Mouse (Mus musculus): ENCODE data around the gene Lhfpl3. TPM values are rescaled to one million over a fixed set of nuclear protein-coding genes. Genes with fewer than 3 reads are reported as not detected.

Gene Lhfpl3
- polyA plus RNA-seq, 1 experiment = 0.64 TPM

DNA sequence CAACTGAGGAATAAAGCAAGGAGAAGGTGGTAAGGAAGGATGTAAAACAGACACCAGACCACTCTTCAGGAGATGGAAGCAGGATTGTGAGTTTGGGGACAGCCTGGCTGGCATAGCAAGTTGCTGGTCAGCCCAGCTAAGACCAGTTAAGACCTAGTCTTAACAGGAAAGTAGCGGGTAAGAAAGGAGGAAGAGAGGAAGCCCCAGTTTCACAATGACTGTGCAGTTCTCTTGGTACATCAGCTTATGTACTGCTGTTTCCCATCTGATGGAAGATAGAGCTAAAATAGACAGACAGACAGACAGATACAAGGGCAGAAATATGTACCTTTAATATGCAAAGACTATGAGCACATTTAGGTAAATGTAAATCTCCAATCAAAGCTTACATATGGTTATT, 171.3 kb downstream of the Lhfpl3 start:
- TF ChIP-seq POLR2A (IDR thresholded peaks at IDR 0.05; ENCODE audit: control insufficient read depth, low read depth, low read length) (no peak), CTCF (IDR thresholded peaks at IDR 0.05; ENCODE audit: control insufficient read depth, insufficient read depth, insufficient replicate concordance, low read depth, low read length) (no peak)
- Histone ChIP-seq H3K27me3 (ENCODE audit: control insufficient read depth, insufficient read depth, low read length) (no peaks in the 10 kb centered on the region), H3K36me3 (ENCODE audit: control insufficient read depth, insufficient read depth, low read length) (no peaks in the 10 kb centered on the region), H3K4me1 (ENCODE audit: control insufficient read depth, insufficient read depth, low read length) (no peaks in the 10 kb centered on the region), H3K4me3 (ENCODE audit: control insufficient read depth, low read depth, low read length) (no peak overlapping the region), H3K27ac (ENCODE audit: control insufficient read depth, insufficient read depth, low read depth, low read length) (no peak overlapping the region)

DNA sequence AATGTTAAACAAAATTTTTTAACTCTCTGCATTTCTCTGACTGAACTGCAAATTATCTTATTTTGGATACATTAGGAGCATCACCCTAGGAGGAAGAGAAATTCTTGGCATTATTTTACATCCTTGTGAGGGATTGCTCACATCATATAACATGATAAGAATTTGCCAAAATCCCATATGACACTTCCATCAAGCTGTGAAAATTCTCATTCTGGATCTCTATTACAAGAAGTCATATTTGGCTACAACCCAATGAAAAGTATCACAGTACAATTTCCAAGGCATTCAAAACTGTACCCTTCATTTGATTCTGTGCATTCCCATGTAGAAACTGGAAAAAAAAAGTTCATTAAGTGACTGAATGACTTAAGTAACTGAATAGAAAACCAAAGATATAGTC, 180.3 kb downstream of the Lhfpl3 start:
- no peak overlapping the region for H3K27ac ChIP-seq (ENCODE audit: control insufficient read depth, insufficient read depth, low read depth, low read length)

GRCm38 (mm10) chr5:22928746-22929145, 182.9 kb downstream of the Lhfpl3 start:
- H3K4me1 ChIP-seq (ENCODE audit: control insufficient read depth, insufficient read depth, low read length) = no peaks in the 10 kb centered on the region

More for the DNA sequence above, 180.3 kb downstream of the Lhfpl3 start:
- no peak overlapping the region for H3K4me3 ChIP-seq (ENCODE audit: control insufficient read depth, low read depth, low read length)
- H3K4me1 ChIP-seq (ENCODE audit: control insufficient read depth, insufficient read depth, low read length) = no peaks in the 10 kb centered on the region
- TF ChIP-seq POLR2A (IDR thresholded peaks at IDR 0.05; ENCODE audit: control insufficient read depth, low read depth, low read length) = no peak
- TF ChIP-seq CTCF (IDR thresholded peaks at IDR 0.05; ENCODE audit: control insufficient read depth, insufficient read depth, insufficient replicate concordance, low read depth, low read length) = no peak
- H3K36me3 ChIP-seq (ENCODE audit: control insufficient read depth, insufficient read depth, low read length) = no peaks in the 10 kb centered on the region
- H3K27me3 ChIP-seq (ENCODE audit: control insufficient read depth, insufficient read depth, low read length) = no peaks in the 10 kb centered on the region

GRCm38 (mm10) chr5:22943306-22943705, 197.4 kb downstream of the Lhfpl3 start:
- Histone ChIP-seq H3K27ac (ENCODE audit: control insufficient read depth, insufficient read depth, low read depth, low read length) (no peak overlapping the region), H3K4me1 (ENCODE audit: control insufficient read depth, insufficient read depth, low read length) (no peaks in the 10 kb centered on the region), H3K27me3 (ENCODE audit: control insufficient read depth, insufficient read depth, low read length) (no peaks in the 10 kb centered on the region), H3K4me3 (ENCODE audit: control insufficient read depth, low read depth, low read length) (no peak overlapping the region), H3K36me3 (ENCODE audit: control insufficient read depth, insufficient read depth, low read length) (no peaks in the 10 kb centered on the region)
- TF ChIP-seq CTCF (IDR thresholded peaks at IDR 0.05; ENCODE audit: control insufficient read depth, insufficient read depth, insufficient replicate concordance, low read depth, low read length) (no peak), POLR2A (IDR thresholded peaks at IDR 0.05; ENCODE audit: control insufficient read depth, low read depth, low read length) (no peak)

More at GRCm38 (mm10) chr5:22928746-22929145, 182.9 kb downstream of the Lhfpl3 start:
- TF ChIP-seq POLR2A (IDR thresholded peaks at IDR 0.05; ENCODE audit: control insufficient read depth, low read depth, low read length) (no peak), CTCF (IDR thresholded peaks at IDR 0.05; ENCODE audit: control insufficient read depth, insufficient read depth, insufficient replicate concordance, low read depth, low read length) (no peak)
- Histone ChIP-seq H3K4me3 (ENCODE audit: control insufficient read depth, low read depth, low read length) (no peak overlapping the region), H3K36me3 (ENCODE audit: control insufficient read depth, insufficient read depth, low read length) (no peaks in the 10 kb centered on the region), H3K27ac (ENCODE audit: control insufficient read depth, insufficient read depth, low read depth, low read length) (no peak overlapping the region), H3K27me3 (ENCODE audit: control insufficient read depth, insufficient read depth, low read length) (no peaks in the 10 kb centered on the region)

- Histone ChIP-seq H3K4me1 (ENCODE audit: control insufficient read depth, insufficient read depth, low read length) (no peaks in the 10 kb centered on the region), H3K27me3 (ENCODE audit: control insufficient read depth, insufficient read depth, low read length) (no peaks in the 10 kb centered on the region), H3K4me3 (ENCODE audit: control insufficient read depth, low read depth, low read length) (no peak overlapping the region), H3K36me3 (ENCODE audit: control insufficient read depth, insufficient read depth, low read length) (no peaks in the 10 kb centered on the region), H3K27ac (ENCODE audit: control insufficient read depth, insufficient read depth, low read depth, low read length) (no peak overlapping the region)
- no peak for TF ChIP-seq POLR2A (IDR thresholded peaks at IDR 0.05; ENCODE audit: control insufficient read depth, low read depth, low read length)
- TF ChIP-seq CTCF (IDR thresholded peaks at IDR 0.05; ENCODE audit: control insufficient read depth, insufficient read depth, insufficient replicate concordance, low read depth, low read length) = no peak
Observed at GRCm38 (mm10) chr5:22963300-22963699, 217.4 kb downstream of the Lhfpl3 start.

DNA sequence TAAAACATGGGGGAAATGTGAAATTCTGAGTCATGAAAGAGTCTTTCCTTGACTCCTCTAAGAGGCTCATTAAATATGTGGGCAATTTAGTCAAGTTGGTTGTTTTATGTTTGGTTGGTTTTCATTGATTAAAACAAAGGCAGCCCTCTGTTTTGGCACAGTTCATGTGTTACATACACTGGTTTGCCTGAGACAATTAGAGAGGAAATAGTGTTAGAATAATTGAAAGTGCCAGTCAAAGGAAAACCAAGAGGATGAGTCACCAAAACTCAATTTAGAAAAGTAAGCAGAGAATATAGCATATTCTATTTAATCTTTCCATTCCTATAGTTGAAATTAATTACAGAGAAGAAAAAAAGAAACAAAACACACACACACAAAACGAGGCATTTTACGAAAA, 240.9 kb downstream of the Lhfpl3 start:
- H3K36me3 ChIP-seq (ENCODE audit: control insufficient read depth, insufficient read depth, low read length) = no peaks in the 10 kb centered on the region

GRCm38 (mm10) chr5:22999811-23000210, 254.0 kb downstream of the Lhfpl3 start:
- Histone ChIP-seq H3K27me3 (ENCODE audit: control insufficient read depth, insufficient read depth, low read length) (no peaks in the 10 kb centered on the region), H3K4me3 (ENCODE audit: control insufficient read depth, low read depth, low read length) (no peak overlapping the region), H3K4me1 (ENCODE audit: control insufficient read depth, insufficient read depth, low read length) (no peaks in the 10 kb centered on the region), H3K36me3 (ENCODE audit: control insufficient read depth, insufficient read depth, low read length) (no peaks in the 10 kb centered on the region), H3K27ac (ENCODE audit: control insufficient read depth, insufficient read depth, low read depth, low read length) (no peak overlapping the region)
- TF ChIP-seq CTCF (IDR thresholded peaks at IDR 0.05; ENCODE audit: control insufficient read depth, insufficient read depth, insufficient replicate concordance, low read depth, low read length) (no peak), POLR2A (IDR thresholded peaks at IDR 0.05; ENCODE audit: control insufficient read depth, low read depth, low read length) (no peak)

More for the DNA sequence above, 240.9 kb downstream of the Lhfpl3 start:
- Histone ChIP-seq H3K27ac (ENCODE audit: control insufficient read depth, insufficient read depth, low read depth, low read length) (no peak overlapping the region), H3K4me3 (ENCODE audit: control insufficient read depth, low read depth, low read length) (no peak overlapping the region), H3K4me1 (ENCODE audit: control insufficient read depth, insufficient read depth, low read length) (no peaks in the 10 kb centered on the region), H3K27me3 (ENCODE audit: control insufficient read depth, insufficient read depth, low read length) (no peaks in the 10 kb centered on the region)
- no peak for TF ChIP-seq POLR2A (IDR thresholded peaks at IDR 0.05; ENCODE audit: control insufficient read depth, low read depth, low read length)
- TF ChIP-seq CTCF (IDR thresholded peaks at IDR 0.05; ENCODE audit: control insufficient read depth, insufficient read depth, insufficient replicate concordance, low read depth, low read length) = no peak
